Mouse (Mus musculus): Measurements from ENCODE around the gene Lipa. TPM values are rescaled to one million over a fixed set of nuclear protein-coding genes. Genes with fewer than 3 reads are reported as not detected.

The Lipa gene
- polyA plus RNA-seq, 1 experiment from 2014 or later, result 16.6 TPM

Other genes with a start within 250 kb of the Lipa start
- 0.17 and 0.42 TPM in 2 replicates for gene Fas, start 236.8 kb downstream of the Lipa start, polyA plus RNA-seq (2015; fragmentation: Nextera tagmentation; extraction: Ambion mirVana)
- gene Ch25h, start 52.3 kb downstream of the Lipa start, polyA plus RNA-seq (2015; fragmentation: Nextera tagmentation; extraction: Ambion mirVana), result 0.17 and 0.67 TPM in 2 replicates
- gene Ifit2, start 23.2 kb upstream of the Lipa start, polyA plus RNA-seq (2015; fragmentation: Nextera tagmentation; extraction: Ambion mirVana), result 8.0 TPM in 2 replicates
- 1.1 and 1.3 TPM in 2 replicates for gene Ifit3, start 56.1 kb upstream of the Lipa start, polyA plus RNA-seq (2015; fragmentation: Nextera tagmentation; extraction: Ambion mirVana)
- 0.39 and 0.41 TPM in 2 replicates for gene Ifit1bl1, start 74.5 kb upstream of the Lipa start, polyA plus RNA-seq (2015; fragmentation: Nextera tagmentation; extraction: Ambion mirVana)
- 0.13 and 0.20 TPM in 2 replicates for gene Ifit3b, start 80.5 kb upstream of the Lipa start, polyA plus RNA-seq (2015; fragmentation: Nextera tagmentation; extraction: Ambion mirVana)
- 0.11 and 0.20 TPM in 2 replicates for gene Ifit1bl2, start 113.3 kb upstream of the Lipa start, polyA plus RNA-seq (2015; fragmentation: Nextera tagmentation; extraction: Ambion mirVana)
- 0.13 and 0.18 TPM in 2 replicates for gene Ifit1, start 113.4 kb upstream of the Lipa start, polyA plus RNA-seq (2015; fragmentation: Nextera tagmentation; extraction: Ambion mirVana)
- 2.2 and 2.6 TPM in 2 replicates for gene Slc16a12, start 219.8 kb upstream of the Lipa start, polyA plus RNA-seq (2015; fragmentation: Nextera tagmentation; extraction: Ambion mirVana)

Data from forebrain, embryonic 15.5 days (tissue).